Mouse (Mus musculus) hindbrain, embryonic 11.5 days (tissue): ENCODE data around the gene Peg12. TPM values are rescaled to one million over a fixed set of nuclear protein-coding genes. Genes with fewer than 3 reads are reported as not detected.

Source experiments
- ATAC-seq: fragments of 200-750 bp; cut with Nextera tagmentation; 2 replicates; pipeline ENCODE4 v1.8.0; 2017; ENCODE audit warnings: mild to moderate bottlenecking, moderate TSS enrichment, moderate library complexity; ENCODE audit not compliant: low FRiP score
- DNase-seq: peaks from one replicate; pipeline ENCODE4 v3.0.0-alpha.2; 2015; ENCODE audit warnings: low spot score
- H3K27ac ChIP-seq: fragments of 300-500 bp; sonication (generic); 2 replicates; pipeline ENCODE4 v1.5.1; 2014; ENCODE audit warnings: mild to moderate bottlenecking, low read depth, low read length
- H3K27me3 ChIP-seq: fragments of 300-500 bp; sonication (generic); 2 replicates; pipeline ENCODE4 v1.6.1; 2014; ENCODE audit warnings: mild to moderate bottlenecking, low read length, moderate library complexity, mixed read lengths; ENCODE audit not compliant: control insufficient read depth, insufficient read depth
- H3K36me3 ChIP-seq: fragments of 300-500 bp; sonication (generic); 2 replicates; pipeline ENCODE4 v1.6.1; 2014; ENCODE audit warnings: mild to moderate bottlenecking, low read length, moderate library complexity, mixed read lengths; ENCODE audit not compliant: control insufficient read depth, insufficient read depth
- H3K4me1 ChIP-seq: fragments of 300-500 bp; sonication (generic); replicated peaks from 2 replicates; pipeline ENCODE4 v1.6.1; 2014; ENCODE audit warnings: low read length, mixed read lengths; ENCODE audit not compliant: control insufficient read depth, insufficient read depth
- H3K4me2 ChIP-seq: fragments of 300-500 bp; sonication (generic); replicated peaks from 2 replicates; pipeline ENCODE4 v1.6.1; 2014; ENCODE audit warnings: mild to moderate bottlenecking, low read depth, low read length
- H3K4me3 ChIP-seq: fragments of 300-500 bp; sonication (generic); 2 replicates; pipeline ENCODE4 v1.5.1; 2014; ENCODE audit warnings: low read depth, low read length
- H3K9ac ChIP-seq: fragments of 300-500 bp; sonication (generic); 2 replicates; pipeline ENCODE4 v1.6.1; 2014; ENCODE audit warnings: low read depth, low read length
- H3K9me3 ChIP-seq: fragments of 300-500 bp; sonication (generic); 2 replicates; pipeline ENCODE4 v1.6.1; 2016; ENCODE audit warnings: low read length; ENCODE audit not compliant: control insufficient read depth
- WGBS: fragments of 180-500 bp; shearing (Covaris S2); extraction: QIAGEN DNeasy Blood & Tissue Kit; methylation state at CpG from one replicate; pipeline ENCODE4 v1.1.7; 2014; 5-methylcytosine and 5-hydroxymethylcytosine counted together
- polyA plus RNA-seq: library from polyadenylated mRNA; unstranded; fragments of >200 nt; fragmentation: Nextera tagmentation; extraction: Ambion mirVana; gene quantifications from 2 replicates; pipeline ENCODE4 v1.2.1, GENCODE M21; 2014

Gene Peg12
- 70.1 and 74.3 TPM in 2 replicates for polyA plus RNA-seq

GRCm38 (mm10) chr7:62463878-62464755, at the start of gene Peg12:
Peg12 (minus strand) TSS chr7:62464510.
- H3K4me3 ChIP-seq = peak within 1 kb of the TSS; percentile 71
- no peaks in the 10 kb centered on the region for H3K9me3 ChIP-seq
- peak within 1 kb of the TSS; percentile 84 for H3K9ac ChIP-seq
- DNase-seq = peak; percentile 61
- ATAC-seq = peak; percentile 72
- no peaks in the 10 kb centered on the region for H3K27me3 ChIP-seq
- no peaks in the 10 kb centered on the region for H3K4me1 ChIP-seq
- H3K36me3 ChIP-seq = no peaks in the 10 kb centered on the region
- WGBS = 14% methylated on average over 37 of the region's 82 CpGs
- peak within 1 kb of the TSS; percentile 43 for H3K4me2 ChIP-seq
- H3K27ac ChIP-seq = peak within 1 kb of the TSS; percentile 92

GRCm38 (mm10) chr7:62486139-62486538, 21.8 kb upstream of the Peg12 start:
- ATAC-seq (no peak), DNase-seq (no peak)
- Histone ChIP-seq H3K4me3 (no peak overlapping the region), H3K9ac (no peak overlapping the region), H3K36me3 (no peaks in the 10 kb centered on the region), H3K4me1 (no peaks in the 10 kb centered on the region), H3K9me3 (no peaks in the 10 kb centered on the region), H3K4me2 (no peak overlapping the region), H3K27ac (no peak overlapping the region), H3K27me3 (no peaks in the 10 kb centered on the region)
- 39% methylated on average over 2 of the region's 2 CpGs for WGBS

- peak overlapping the region; percentile 84 for H3K9ac ChIP-seq
- no peaks in the 10 kb centered on the region for H3K27me3 ChIP-seq
- peak overlapping the region; percentile 71 for H3K4me3 ChIP-seq
- ATAC-seq = peak; percentile 41
- H3K36me3 ChIP-seq = no peaks in the 10 kb centered on the region
- DNase-seq = peak; percentile 42
- peak overlapping the region; percentile 43 for H3K4me2 ChIP-seq
- H3K4me1 ChIP-seq = no peaks in the 10 kb centered on the region
- peak overlapping the region; percentile 92 for H3K27ac ChIP-seq
- 28% methylated on average over 55 of the region's 55 CpGs for WGBS
- H3K9me3 ChIP-seq = no peaks in the 10 kb centered on the region
Measured at GRCm38 (mm10) chr7:62463007-62463877, 1.1 kb downstream of the Peg12 start.

- ATAC-seq (peak; percentile 89), DNase-seq (peak; percentile 72)
- Histone ChIP-seq H3K27ac (peak overlapping the region; percentile 92), H3K4me3 (peak overlapping the region; percentile 71), H3K4me2 (peak overlapping the region; percentile 43), H3K9me3 (no peaks in the 10 kb centered on the region), H3K36me3 (no peaks in the 10 kb centered on the region), H3K4me1 (no peaks in the 10 kb centered on the region), H3K27me3 (no peaks in the 10 kb centered on the region), H3K9ac (peak overlapping the region; percentile 84)
- 23% methylated on average over 13 of the region's 13 CpGs for WGBS
Measured at GRCm38 (mm10) chr7:62462229-62463006, 1.9 kb downstream of the Peg12 start.

- Histone ChIP-seq H3K27me3 (no peaks in the 10 kb centered on the region), H3K4me3 (no peak overlapping the region), H3K36me3 (no peaks in the 10 kb centered on the region), H3K27ac (no peak overlapping the region), H3K4me2 (no peak overlapping the region), H3K4me1 (no peaks in the 10 kb centered on the region), H3K9me3 (no peaks in the 10 kb centered on the region), H3K9ac (no peak overlapping the region)
- DNase-seq (no peak), ATAC-seq (no peak)
- WGBS = 13% methylated on average over 2 of the region's 2 CpGs
Measured at GRCm38 (mm10) chr7:62452353-62452752, 12.0 kb downstream of the Peg12 start.

GRCm38 (mm10) chr7:62445431-62446165, 18.7 kb downstream of the Peg12 start:
- peak; percentile 56 for DNase-seq
- peak overlapping the region; percentile 60; the same call in 1 of the 2 replicates for H3K27ac ChIP-seq
- H3K27me3 ChIP-seq = no peaks in the 10 kb centered on the region

GRCm38 (mm10) chr7:62436394-62436793, 27.9 kb downstream of the Peg12 start:
- Histone ChIP-seq H3K27me3 (no peaks in the 10 kb centered on the region), H3K4me3 (no peak overlapping the region), H3K36me3 (no peaks in the 10 kb centered on the region), H3K4me2 (no peak overlapping the region), H3K9me3 (no peaks in the 10 kb centered on the region), H3K9ac (no peak overlapping the region), H3K4me1 (no peaks in the 10 kb centered on the region), H3K27ac (no peak overlapping the region)
- DNase-seq (no peak), ATAC-seq (peak; percentile 35; the same call in 1 of the 2 replicates)
- 55% methylated on average over 2 of the region's 2 CpGs for WGBS

More at GRCm38 (mm10) chr7:62445431-62446165, 18.7 kb downstream of the Peg12 start:
- Histone ChIP-seq H3K9me3 (no peaks in the 10 kb centered on the region), H3K36me3 (no peaks in the 10 kb centered on the region), H3K4me3 (no peak overlapping the region), H3K9ac (no peak overlapping the region), H3K4me1 (no peaks in the 10 kb centered on the region), H3K4me2 (no peak overlapping the region)
- ATAC-seq = peak; percentile 93
